Mouse (Mus musculus) intestine, embryonic 15.5 days (tissue): ENCODE data around the gene Tex12. TPM values are rescaled to one million over a fixed set of nuclear protein-coding genes. Genes with fewer than 3 reads are reported as not detected.

Experiments
- ATAC-seq: fragments of 200-750 bp; cut with Nextera tagmentation; 2 replicates; pipeline ENCODE4 v1.8.0; 2017; ENCODE audit warnings: moderate TSS enrichment, moderate library complexity
- H3K27ac ChIP-seq: fragments of 300-500 bp; sonication (generic); 2 replicates; pipeline ENCODE4 v1.5.1; 2015; ENCODE audit warnings: mild to moderate bottlenecking, inconsistent platforms
- H3K27me3 ChIP-seq: fragments of 300-500 bp; sonication (generic); replicated peaks from 2 replicates; pipeline ENCODE4 v1.6.1; 2015; ENCODE audit warnings: inconsistent platforms
- H3K36me3 ChIP-seq: fragments of 300-500 bp; sonication (generic); 2 replicates; pipeline ENCODE4 v1.6.1; 2015; ENCODE audit warnings: inconsistent platforms
- H3K4me1 ChIP-seq: fragments of 300-500 bp; sonication (generic); replicated peaks from 2 replicates; pipeline ENCODE4 v1.6.1; 2015; ENCODE audit warnings: inconsistent platforms
- H3K4me2 ChIP-seq: fragments of 300-500 bp; sonication (generic); replicated peaks from 2 replicates; pipeline ENCODE4 v1.6.1; 2015; ENCODE audit warnings: mild to moderate bottlenecking, inconsistent platforms
- H3K4me3 ChIP-seq: fragments of 300-500 bp; sonication (generic); replicated peaks from 2 replicates; pipeline ENCODE4 v1.5.1; 2015; ENCODE audit warnings: inconsistent platforms
- H3K9ac ChIP-seq: fragments of 300-500 bp; sonication (generic); 2 replicates; pipeline ENCODE4 v1.6.1; 2015; ENCODE audit warnings: inconsistent platforms
- H3K9me3 ChIP-seq: fragments of 300-500 bp; sonication (generic); 2 replicates; pipeline ENCODE4 v1.6.1; 2016; ENCODE audit warnings: inconsistent platforms
- WGBS: fragments of 180-500 bp; shearing (Covaris S2); methylation state at CpG from one replicate; pipeline ENCODE4 v1.1.7; 2015; 5-methylcytosine and 5-hydroxymethylcytosine counted together
- polyA plus RNA-seq: library from polyadenylated mRNA; unstranded; fragments of >200 nt; fragmentation: Nextera tagmentation; extraction: Ambion mirVana; gene quantifications from 2 replicates; pipeline ENCODE4 v1.2.1, GENCODE M21; 2015

Tex12 gene
- polyA plus RNA-seq, 1 experiment from 2014 or later = 0.16 TPM

GRCm38 (mm10) chr9:50553547-50553946 lies 7.6 kb downstream of the Tex12 start:
- ATAC-seq = no peak
- no peak overlapping the region for H3K9ac ChIP-seq
- no peaks in the 10 kb centered on the region for H3K36me3 ChIP-seq
- H3K27ac ChIP-seq = no peak overlapping the region
- no peaks in the 10 kb centered on the region for H3K27me3 ChIP-seq
- 69% methylated on average over 2 of the region's 2 CpGs for WGBS
- H3K9me3 ChIP-seq = no peaks in the 10 kb centered on the region
- 0 out of 2 replicates have a peak, but pooled peaks cover 2% of the 10 kb centered on the region for H3K4me1 ChIP-seq
- no peak overlapping the region for H3K4me3 ChIP-seq
- H3K4me2 ChIP-seq = no peak overlapping the region

GRCm38 (mm10) chr9:50552206-50552605 lies 8.9 kb downstream of the Tex12 start:
- no peak overlapping the region for H3K4me2 ChIP-seq
- ATAC-seq = no peak
- 72% methylated on average over 5 of the region's 5 CpGs for WGBS
- no peaks in the 10 kb centered on the region for H3K36me3 ChIP-seq
- no peak overlapping the region for H3K4me3 ChIP-seq
- H3K27ac ChIP-seq = no peak overlapping the region
- H3K4me1 ChIP-seq = 0 out of 2 replicates have a peak, but pooled peaks cover 2% of the 10 kb centered on the region
- no peaks in the 10 kb centered on the region for H3K9me3 ChIP-seq
- no peaks in the 10 kb centered on the region for H3K27me3 ChIP-seq
- no peak overlapping the region for H3K9ac ChIP-seq

GRCm38 (mm10) chr9:50548936-50549335 lies 12.2 kb downstream of the Tex12 start:
- H3K27me3 ChIP-seq = no peaks in the 10 kb centered on the region
- no peak overlapping the region for H3K4me2 ChIP-seq
- ATAC-seq = no peak
- no peak overlapping the region for H3K4me3 ChIP-seq
- 76% methylated on average over 4 of the region's 4 CpGs for WGBS
- no peaks in the 10 kb centered on the region for H3K9me3 ChIP-seq
- H3K27ac ChIP-seq = no peak overlapping the region
- H3K4me1 ChIP-seq = no peaks in the 10 kb centered on the region
- no peaks in the 10 kb centered on the region for H3K36me3 ChIP-seq
- H3K9ac ChIP-seq = no peak overlapping the region

- H3K27ac ChIP-seq = no peak overlapping the region
- H3K9me3 ChIP-seq = no peaks in the 10 kb centered on the region
- no peak overlapping the region for H3K4me3 ChIP-seq
- H3K4me1 ChIP-seq = no peaks in the 10 kb centered on the region
- ATAC-seq = no peak
- no peaks in the 10 kb centered on the region for H3K36me3 ChIP-seq
- 35% methylated on average over 5 of the region's 5 CpGs for WGBS
- no peak overlapping the region for H3K4me2 ChIP-seq
- no peak overlapping the region for H3K9ac ChIP-seq
- no peaks in the 10 kb centered on the region for H3K27me3 ChIP-seq
Observed at GRCm38 (mm10) chr9:50547859-50548478, 13.2 kb downstream of the Tex12 start.

- Histone ChIP-seq H3K27ac (no peak overlapping the region), H3K27me3 (no peaks in the 10 kb centered on the region), H3K4me1 (no peaks in the 10 kb centered on the region), H3K4me2 (no peak overlapping the region), H3K9ac (no peak overlapping the region), H3K9me3 (no peaks in the 10 kb centered on the region), H3K36me3 (no peaks in the 10 kb centered on the region), H3K4me3 (no peak overlapping the region)
- no peak for ATAC-seq
- WGBS = 79% methylated on average over 9 of the region's 9 CpGs
Observed at GRCm38 (mm10) chr9:50542401-50542800, 18.7 kb downstream of the Tex12 start.

GRCm38 (mm10) chr9:50540170-50540569 lies 21.0 kb downstream of the Tex12 start:
- WGBS = 64% methylated on average over 7 of the region's 7 CpGs
- Histone ChIP-seq H3K27me3 (no peaks in the 10 kb centered on the region), H3K9me3 (no peaks in the 10 kb centered on the region), H3K4me1 (no peaks in the 10 kb centered on the region), H3K9ac (no peak overlapping the region), H3K4me3 (no peak overlapping the region), H3K27ac (no peak overlapping the region), H3K4me2 (no peak overlapping the region), H3K36me3 (no peaks in the 10 kb centered on the region)
- ATAC-seq = no peak

GRCm38 (mm10) chr9:50537295-50537694 lies 23.8 kb downstream of the Tex12 start:
- Histone ChIP-seq H3K9me3 (no peaks in the 10 kb centered on the region), H3K27me3 (no peaks in the 10 kb centered on the region), H3K4me1 (no peaks in the 10 kb centered on the region), H3K36me3 (no peaks in the 10 kb centered on the region), H3K27ac (no peak overlapping the region), H3K9ac (no peak overlapping the region), H3K4me2 (no peak overlapping the region), H3K4me3 (no peak overlapping the region)
- 69% methylated on average over 4 of the region's 4 CpGs for WGBS
- ATAC-seq = no peak

- Histone ChIP-seq H3K27me3 (no peaks in the 10 kb centered on the region), H3K4me1 (no peaks in the 10 kb centered on the region), H3K9me3 (no peaks in the 10 kb centered on the region), H3K36me3 (no peaks in the 10 kb centered on the region), H3K4me3 (no peak overlapping the region), H3K4me2 (no peak overlapping the region), H3K27ac (no peak overlapping the region), H3K9ac (no peak overlapping the region)
- 57% methylated on average over 7 of the region's 7 CpGs for WGBS
- peak; percentile 81 for ATAC-seq
Observed at GRCm38 (mm10) chr9:50536603-50537135, 24.5 kb downstream of the Tex12 start.

GRCm38 (mm10) chr9:50535930-50536329 lies 25.2 kb downstream of the Tex12 start:
- Histone ChIP-seq H3K27ac (no peak overlapping the region), H3K4me2 (no peak overlapping the region), H3K9me3 (no peaks in the 10 kb centered on the region), H3K9ac (no peak overlapping the region), H3K4me1 (no peaks in the 10 kb centered on the region), H3K4me3 (no peak overlapping the region), H3K36me3 (no peaks in the 10 kb centered on the region), H3K27me3 (no peaks in the 10 kb centered on the region)
- peak; percentile 41 for ATAC-seq
- 61% methylated on average over 5 of the region's 5 CpGs for WGBS

- Histone ChIP-seq H3K4me3 (no peak overlapping the region), H3K4me2 (0 out of 2 replicates have a peak overlapping the region, but pooled peaks have one; percentile 2), H3K36me3 (no peaks in the 10 kb centered on the region), H3K27ac (no peak overlapping the region), H3K27me3 (no peaks in the 10 kb centered on the region), H3K9me3 (no peaks in the 10 kb centered on the region), H3K4me1 (no peaks in the 10 kb centered on the region), H3K9ac (no peak overlapping the region)
- 73% methylated on average over 3 of the region's 3 CpGs for WGBS
- ATAC-seq = no peak
Observed at GRCm38 (mm10) chr9:50533791-50534190, 27.3 kb downstream of the Tex12 start.

GRCm38 (mm10) chr9:50533328-50533727 lies 27.8 kb downstream of the Tex12 start:
- no peaks in the 10 kb centered on the region for H3K27me3 ChIP-seq
- no peak overlapping the region for H3K9ac ChIP-seq
- H3K27ac ChIP-seq = 0 out of 2 replicates have a peak overlapping the region, but pooled peaks have one; percentile 27
- peak overlapping the region; percentile 2; the same call in 1 of the 2 replicates for H3K4me2 ChIP-seq
- H3K36me3 ChIP-seq = no peaks in the 10 kb centered on the region
- 72% methylated on average over 11 of the region's 11 CpGs for WGBS
- no peak overlapping the region for H3K4me3 ChIP-seq
- no peaks in the 10 kb centered on the region for H3K4me1 ChIP-seq
- no peak for ATAC-seq
- H3K9me3 ChIP-seq = no peaks in the 10 kb centered on the region

- H3K4me2 ChIP-seq = no peak overlapping the region
- 35% methylated on average over 2 of the region's 2 CpGs for WGBS
Observed at GRCm38 (mm10) chr9:50530890-50531289, 30.2 kb downstream of the Tex12 start.

GRCm38 (mm10) chr9:50528293-50528892 lies 32.7 kb downstream of the Tex12 start, which contains the start of gene Pts:
Pts (minus strand) TSS chr9:50528724.
- Histone ChIP-seq H3K4me2 (peak within 1 kb of the TSS; percentile 62), H3K36me3 (no peaks in the 10 kb centered on the region), H3K27me3 (no peaks in the 10 kb centered on the region), H3K27ac (peak within 1 kb of the TSS; percentile 67), H3K9ac (peak within 1 kb of the TSS; percentile 69), H3K9me3 (no peaks in the 10 kb centered on the region), H3K4me3 (peak within 1 kb of the TSS; percentile 69), H3K4me1 (peaks cover 12% of the 10 kb centered on the region)
- WGBS = under 1% methylated on average over 54 of the region's 54 CpGs
- peak; percentile 99 for ATAC-seq

More at GRCm38 (mm10) chr9:50530890-50531289, 30.2 kb downstream of the Tex12 start:
- Histone ChIP-seq H3K9me3 (no peaks in the 10 kb centered on the region), H3K4me3 (no peak overlapping the region), H3K27ac (no peak overlapping the region), H3K9ac (no peak overlapping the region), H3K36me3 (no peaks in the 10 kb centered on the region), H3K4me1 (peaks cover 12% of the 10 kb centered on the region), H3K27me3 (no peaks in the 10 kb centered on the region)
- ATAC-seq = no peak
